In the genomic region with DNA sequence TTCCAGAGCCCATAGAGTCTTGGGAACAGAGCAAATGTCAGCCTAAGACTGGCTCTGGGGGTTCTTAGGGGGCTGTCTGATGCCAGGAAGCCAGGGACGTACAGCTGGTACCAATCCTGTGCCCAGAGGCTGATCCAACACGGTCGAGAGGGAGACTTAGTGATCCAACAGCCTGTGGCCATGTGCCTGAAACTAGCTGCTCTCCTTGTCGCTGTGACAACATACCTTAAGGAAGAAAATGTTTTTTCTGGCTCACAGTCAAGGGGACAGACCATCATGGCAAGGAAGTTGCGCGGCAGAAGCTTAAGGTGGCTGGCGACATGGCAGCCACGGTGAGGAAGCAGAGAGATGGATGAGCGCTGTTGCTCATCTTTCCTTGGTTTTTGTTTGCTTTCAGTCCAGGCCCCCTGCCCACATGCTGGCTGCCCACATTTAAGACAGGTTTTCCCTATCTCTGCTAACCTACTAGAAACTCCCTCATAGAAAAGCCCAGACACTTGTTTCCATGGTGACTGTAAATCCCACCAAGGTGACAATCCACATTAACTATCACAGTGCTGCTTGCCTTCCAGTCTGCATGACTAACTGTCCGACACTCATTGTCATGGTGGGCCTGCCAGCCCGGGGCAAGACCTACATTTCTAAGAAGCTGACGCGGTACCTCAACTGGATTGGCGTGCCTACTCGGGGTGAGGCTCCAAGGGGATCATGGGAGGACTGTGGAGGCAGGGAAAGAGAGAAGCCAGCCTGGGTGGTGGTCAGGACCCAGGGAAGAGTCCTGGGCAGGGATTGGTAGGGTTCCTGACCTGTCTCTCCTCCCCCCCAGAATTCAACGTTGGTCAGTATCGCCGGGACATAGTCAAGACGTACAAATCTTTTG, we compare ENCODE assay signal across 12 mouse cellular contexts. TPM values are rescaled to one million over a fixed set of nuclear protein-coding genes. Genes with fewer than 3 reads are reported as not detected.
A peak's percentile ranks its signal among the peaks of the same experiment; 100 is the strongest.
DNase-seq lines count a peak whose midpoint lies in the region; ATAC-seq and TF ChIP-seq lines count a peak whose summit lies in the region.
"Had no signal": no experiment of that assay in that cellular context is flagged by ENCODE, and none has a peak within 500 bp of the region (broad histone marks: within the 10 kb centered on the region; RNA-seq: fewer than 3 reads in every experiment).

No protein-coding gene starts in this region.

- no peak overlapping the region for H3K4me3 ChIP-seq in lung, postnatal 0 days (ENCODE audit: low read depth, low read length)
- no peak overlapping the region for H3K4me3 ChIP-seq in lung, adult 2 months (replicated peaks; ENCODE audit: extremely low read depth, low read depth, low read length)
- H3K4me3 ChIP-seq in bone marrow macrophage, adult 2 months (ENCODE audit: insufficient read depth, low read length) = peak overlapping the region; percentile 22
- H3K4me3 ChIP-seq in midbrain, embryonic 14.5 days (replicated peaks; ENCODE audit: low read depth, low read length) = no peak overlapping the region
- H3K4me3 ChIP-seq: heart, embryonic 15.5 days had no signal

- TF ChIP-seq CTCF in lung, postnatal 0 days (IDR thresholded peaks at IDR 0.05) = no peak
- no peak for TF ChIP-seq CTCF in lung, adult 2 months (IDR thresholded peaks at IDR 0.05; ENCODE audit: insufficient read depth, low read length)
- TF ChIP-seq CTCF in bone marrow macrophage, adult 2 months (IDR thresholded peaks at IDR 0.05; ENCODE audit: low read depth, low read length) = no peak

- WGBS in lung, postnatal 0 days = 69% methylated on average over 19 of the region's 19 CpGs
- 64% methylated on average over 19 of the region's 19 CpGs for WGBS in lung, adult 2 months
- 76% methylated on average over 19 of the region's 19 CpGs for WGBS in midbrain, embryonic 14.5 days

- H3K4me1 ChIP-seq in lung, postnatal 0 days (ENCODE audit: insufficient read depth, low read depth, low read length) = no peaks in the 10 kb centered on the region; the same call in 1 of the 2 replicates
- H3K4me1 ChIP-seq in lung, adult 2 months (ENCODE audit: control insufficient read depth, insufficient read depth, low read length) = 0 out of 2 replicates have a peak, but pooled peaks cover 2% of the 10 kb centered on the region
- H3K4me1 ChIP-seq in bone marrow macrophage, adult 2 months (ENCODE audit: control insufficient read depth, insufficient read depth, low read length) = peaks cover 46% of the 10 kb centered on the region
- H3K4me1 ChIP-seq in midbrain, embryonic 14.5 days (ENCODE audit: control insufficient read depth, insufficient read depth, low read length) = 0 out of 2 replicates have a peak, but pooled peaks cover 3% of the 10 kb centered on the region
- H3K4me1 ChIP-seq: heart, embryonic 15.5 days had no signal

- TF ChIP-seq POLR2A in lung, adult 2 months (IDR thresholded peaks at IDR 0.05; ENCODE audit: borderline replicate concordance, extremely low read depth, low read depth, low read length) = no peak
- no peak for TF ChIP-seq POLR2A in bone marrow macrophage, adult 2 months (IDR thresholded peaks at IDR 0.05; ENCODE audit: borderline replicate concordance, low read depth, low read length)

- H3K36me3 ChIP-seq in lung, postnatal 0 days (ENCODE audit: insufficient read depth, low read length) = no peaks in the 10 kb centered on the region
- H3K36me3 ChIP-seq in midbrain, embryonic 14.5 days (ENCODE audit: control insufficient read depth, insufficient read depth, low read length) = peaks cover 7% of the 10 kb centered on the region; the same call in 1 of the 2 replicates
- H3K36me3 ChIP-seq: heart, embryonic 15.5 days had no signal

- TF ChIP-seq EP300 in lung, postnatal 0 days (IDR thresholded peaks at IDR 0.05) = no peak

- H3K27me3 ChIP-seq in lung, postnatal 0 days (replicated peaks; ENCODE audit: insufficient read depth, low read length) = no peaks in the 10 kb centered on the region
- no peaks in the 10 kb centered on the region for H3K27me3 ChIP-seq in midbrain, embryonic 14.5 days (ENCODE audit: control insufficient read depth, insufficient read depth, low read length)
- H3K27me3 ChIP-seq: heart, embryonic 15.5 days; Patski had no signal

- H3K4me2 ChIP-seq in lung, postnatal 0 days (replicated peaks; ENCODE audit: low read depth, low read length) = no peak overlapping the region
- no peak overlapping the region for H3K4me2 ChIP-seq in midbrain, embryonic 14.5 days (ENCODE audit: low read length)
- H3K4me2 ChIP-seq: heart, embryonic 15.5 days had no signal

- peak overlapping the region; percentile 20; the same call in 1 of the 2 replicates for H3K27ac ChIP-seq in lung, postnatal 0 days (ENCODE audit: low read length)
- peak overlapping the region; percentile 85 for H3K27ac ChIP-seq in bone marrow macrophage, adult 2 months (ENCODE audit: insufficient read depth, low read depth, low read length)
- H3K27ac ChIP-seq in midbrain, embryonic 14.5 days (replicated peaks; ENCODE audit: low read depth, low read length) = 0 out of 2 replicates have a peak overlapping the region, but pooled peaks have one; percentile 5
- H3K27ac ChIP-seq: heart, embryonic 15.5 days had no signal

- no peaks in the 10 kb centered on the region for H3K9me3 ChIP-seq in lung, postnatal 0 days (ENCODE audit: low read length)
- H3K9me3 ChIP-seq in midbrain, embryonic 14.5 days (ENCODE audit: control insufficient read depth, low read length) = no peaks in the 10 kb centered on the region
- H3K9me3 ChIP-seq: heart, embryonic 15.5 days had no signal

- peak; percentile 14; the same call in 1 of the 2 replicates for ATAC-seq in frontal cortex, adult (ENCODE audit: low TSS enrichment)
- no peak for ATAC-seq in lung, postnatal 0 days
- ATAC-seq in midbrain, embryonic 14.5 days (ENCODE audit: low FRiP score, low TSS enrichment) = no peak
- no peak for ATAC-seq in CD4-positive, CD25-positive, alpha-beta regulatory T cell, adult 4 months
- ATAC-seq: Patski had no signal

- H3K9ac ChIP-seq in lung, postnatal 0 days (replicated peaks; ENCODE audit: low read depth) = no peak overlapping the region
- H3K9ac ChIP-seq in midbrain, embryonic 14.5 days (replicated peaks; ENCODE audit: low read length) = no peak overlapping the region
- H3K9ac ChIP-seq: heart, embryonic 15.5 days had no signal

- DNase-seq in frontal cortex, postnatal 10 days (ENCODE audit: low spot score in 2 of 2) = no peak
- peak; percentile 50 for DNase-seq in lung, postnatal 0 days (ENCODE audit: low spot score)
- DNase-seq in lung, adult 2 months = no peak
- DNase-seq in midbrain, embryonic 14.5 days = peak; percentile 9
- no peak for DNase-seq in kidney, postnatal 10 days
- DNase-seq: embryo, embryonic 11 days; gastrocnemius, postnatal 14 days had no signal

RNA-seq across cellular contexts. Expression of a gene that starts 6.9 kb away (rescaled TPM):
- 22.0 and 22.8 TPM in 2 replicates for polyA plus RNA-seq in lung, postnatal 0 days (2015; fragmentation: Nextera tagmentation; extraction: Ambion mirVana)
- 49.4 and 59.8 TPM in 2 replicates for polyA plus RNA-seq in lung, adult 2 months (2012; rRNA removed)
- polyA plus RNA-seq in bone marrow macrophage, adult 2 months (2012; ENCODE audit: insufficient read depth, insufficient read length, missing spikeins) = 41.7 and 44.5 TPM in 2 replicates
- 26.1 and 26.3 TPM in 2 replicates for polyA plus RNA-seq in midbrain, embryonic 14.5 days (2014; fragmentation: Nextera tagmentation; extraction: Ambion mirVana)
- 10 to 100 TPM in 1 of 2 experiments, 1 to 10 TPM in 1; 6.1 to 12.7 TPM for polyA plus RNA-seq in CD4-positive, CD25-positive, alpha-beta regulatory T cell, adult 4 months (2017; shearing (Covaris generic))

RNA-seq across cellular contexts. Expression of a gene that starts 12.7 kb away (rescaled TPM):
- not detected in 2 replicates for polyA plus RNA-seq in lung, postnatal 0 days (2015; fragmentation: Nextera tagmentation; extraction: Ambion mirVana)
- 1.0 and 2.3 TPM in 2 replicates for polyA plus RNA-seq in lung, adult 2 months (2012; rRNA removed)
- not detected in 2 replicates for polyA plus RNA-seq in bone marrow macrophage, adult 2 months (2012; ENCODE audit: insufficient read depth, insufficient read length, missing spikeins)
- polyA plus RNA-seq in midbrain, embryonic 14.5 days (2014; fragmentation: Nextera tagmentation; extraction: Ambion mirVana) = not detected in 2 replicates
- not detected for polyA plus RNA-seq in CD4-positive, CD25-positive, alpha-beta regulatory T cell, adult 4 months (2017; shearing (Covaris generic))
- polyA plus RNA-seq: heart, embryonic 15.5 days had no signal

RNA-seq across cellular contexts. Expression of a gene that starts 39.8 kb away (rescaled TPM):
- polyA plus RNA-seq in lung, postnatal 0 days (2015; fragmentation: Nextera tagmentation; extraction: Ambion mirVana) = 194 and 216 TPM in 2 replicates
- 918 and 1,083 TPM in 2 replicates for polyA plus RNA-seq in lung, adult 2 months (2012; rRNA removed)
- polyA plus RNA-seq in bone marrow macrophage, adult 2 months (2012; ENCODE audit: insufficient read depth, insufficient read length, missing spikeins) = 324 and 428 TPM in 2 replicates
- 49.1 and 49.9 TPM in 2 replicates for polyA plus RNA-seq in midbrain, embryonic 14.5 days (2014; fragmentation: Nextera tagmentation; extraction: Ambion mirVana)
- 1,000 to 10,000 TPM; 3,771 to 6,921 TPM for polyA plus RNA-seq in CD4-positive, CD25-positive, alpha-beta regulatory T cell, adult 4 months (2017; shearing (Covaris generic))

RNA-seq across cellular contexts. Expression of a gene that starts 45.1 kb away (rescaled TPM):
- 2.5 and 2.9 TPM in 2 replicates for polyA plus RNA-seq in lung, postnatal 0 days (2015; fragmentation: Nextera tagmentation; extraction: Ambion mirVana)
- polyA plus RNA-seq in lung, adult 2 months (2012; rRNA removed) = 7.1 and 12.2 TPM in 2 replicates
- polyA plus RNA-seq in bone marrow macrophage, adult 2 months (2012; ENCODE audit: insufficient read depth, insufficient read length, missing spikeins) = 0.17 and 0.78 TPM in 2 replicates
- 0.84 and 1.5 TPM in 2 replicates for polyA plus RNA-seq in midbrain, embryonic 14.5 days (2014; fragmentation: Nextera tagmentation; extraction: Ambion mirVana)
- polyA plus RNA-seq in CD4-positive, CD25-positive, alpha-beta regulatory T cell, adult 4 months (2017; shearing (Covaris generic)) = not detected

Comparison
In these comparisons a context has a peak if more than half of its experiments do, and no peak if none do; other contexts are left out.
1. DNase-seq: peak in lung, postnatal 0 days (single experiment) and midbrain, embryonic 14.5 days (single experiment); none in frontal cortex, postnatal 10 days (0 of 2), lung, adult 2 months (single experiment) and kidney, postnatal 10 days (single experiment).
2. H3K27ac ChIP-seq: peak in every context shown above with its lines; median percentile 85 in bone marrow macrophage, adult 2 months; 20 in lung, postnatal 0 days; 5 in midbrain, embryonic 14.5 days.